Mouse (Mus musculus) heart, adult 2 months (tissue): ENCODE measurements at regions not wholly inside any gene's neighbourhood (a gene's known extent, or its start where the extent isn't known, plus 50 kb on each side); places are given as distances from the start of the nearest gene placed in this dataset.

Source experiments
- CTCF ChIP-seq: fragments of 200-600 bp; IDR thresholded peaks from 2 replicates; pipeline ENCODE4 v1.8.1; 2022; ENCODE audit warnings: antibody characterized with exemption, mild to moderate bottlenecking, moderate library complexity
- EP300 ChIP-seq: fragments of 200-500 bp; IDR thresholded peaks from 2 replicates; pipeline ENCODE4 v1.6.1; 2011; ENCODE audit warnings: low read depth, low read length, control low read depth; ENCODE audit not compliant: insufficient read depth
- POLR2A ChIP-seq: fragments of 200-500 bp; IDR thresholded peaks from 2 replicates; pipeline ENCODE4 v1.6.1; 2011; ENCODE audit warnings: mild to moderate bottlenecking, low read depth, low read length, control low read depth; ENCODE audit not compliant: insufficient read depth

GRCm38 (mm10) chr2:174870284-174870683 lies 109.9 kb downstream of the Edn3 start:
- TF ChIP-seq EP300 (no peak), CTCF (peak; percentile 53), POLR2A (no peak)
